Mouse (Mus musculus) thymus, adult 2 months (tissue): ENCODE measurements around the gene Usp38.

Experiments
- CTCF ChIP-seq: fragments of 200-500 bp; IDR thresholded peaks from 2 replicates; pipeline ENCODE4 v1.5.1; 2012; ENCODE audit warnings: mild to moderate bottlenecking, control low read depth, low read length, moderate library complexity, borderline replicate concordance; ENCODE audit not compliant: control insufficient read depth, poor library complexity, insufficient read depth; ENCODE audit errors: extremely low read depth
- POLR2A ChIP-seq: fragments of 200-500 bp; IDR thresholded peaks from 2 replicates; pipeline ENCODE4 v1.6.1; 2012; ENCODE audit warnings: mild to moderate bottlenecking, low read length, control low read depth, moderate library complexity; ENCODE audit not compliant: control insufficient read depth, poor library complexity, insufficient read depth; ENCODE audit errors: extremely low read depth

DNA sequence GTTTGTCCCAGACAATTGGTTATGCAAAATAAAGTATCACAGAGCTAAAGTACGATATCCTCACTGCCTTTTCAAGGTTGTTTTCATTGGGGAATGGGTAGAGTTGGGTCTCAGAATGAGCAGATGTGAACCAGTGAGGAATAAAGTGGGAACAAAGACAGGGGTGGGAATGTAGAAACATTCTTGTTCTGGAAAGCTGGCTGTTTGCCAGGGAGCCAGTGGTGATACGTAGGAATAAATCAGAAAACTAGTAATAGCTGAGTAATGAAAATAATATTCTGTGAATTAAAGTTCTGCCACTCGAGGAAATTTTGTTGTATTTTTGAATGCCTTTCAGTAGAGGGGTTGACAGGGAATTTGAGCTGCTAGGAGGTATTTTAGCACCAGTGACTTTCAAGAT lies 29.5 kb upstream of the Usp38 start:
- TF ChIP-seq CTCF = no peak
- TF ChIP-seq POLR2A = no peak
